Comparison of ENCODE assay signal across 22 mouse cellular contexts in genomic region chr1:84362709-84363617, GRCm38 (mm10). TPM values are rescaled to one million over a fixed set of nuclear protein-coding genes. Genes with fewer than 3 reads are reported as not detected.
A peak's percentile ranks its signal among the peaks of the same experiment; 100 is the strongest.
DNase-seq lines count a peak whose midpoint lies in the region; ATAC-seq and TF ChIP-seq lines count a peak whose summit lies in the region.
"Had no signal": no experiment of that assay in that cellular context is flagged by ENCODE, and none has a peak within 500 bp of the region (broad histone marks: within the 10 kb centered on the region; RNA-seq: fewer than 3 reads in every experiment).

No protein-coding gene starts in this region.

- TF ChIP-seq CTCF in small intestine, adult 2 months (IDR thresholded peaks at IDR 0.05; ENCODE audit: extremely low read depth, insufficient read length, insufficient replicate concordance, low read depth, low read length), result no peak

- H3K4me3 ChIP-seq in macrophage (ENCODE audit: inconsistent target), result peak overlapping the region; percentile 1; the same call in 1 of the 2 replicates
- no peak overlapping the region for H3K4me3 ChIP-seq in small intestine, adult 2 months (ENCODE audit: low read depth, low read length)
- H3K4me3 ChIP-seq: embryonic facial prominence, embryonic 12.5 days; erythroblast, embryonic 14.5 days; forebrain, embryonic 13.5 days; hindbrain, embryonic 12.5 days; limb, embryonic 15.5 days; midbrain, embryonic 12.5 days; neural tube, embryonic 15.5 days had no signal

- DNase-seq in lung, postnatal 36 days, result peak; percentile 27
- no peak for DNase-seq in lung, postnatal 14 days
- DNase-seq in adrenal gland, adult 8-10 months, result no peak
- DNase-seq in left cerebral cortex, adult 9 months (ENCODE audit: low spot score in 2 of 2), result no peak
- no peak for DNase-seq in gastrocnemius, postnatal 4 days (ENCODE audit: low spot score in 2 of 2)
- DNase-seq: cerebellum, adult 9-10 months; gastrocnemius, postnatal 10 days; layer of hippocampus, postnatal 36 days; lung, postnatal 4 days; thymus, postnatal 4 days had no signal

- peaks cover 26% of the 10 kb centered on the region; the same call in 1 of the 2 replicates for H3K4me1 ChIP-seq in small intestine, adult 2 months (ENCODE audit: control insufficient read depth, insufficient read depth, insufficient read length, low read length)
- H3K4me1 ChIP-seq: embryonic facial prominence, embryonic 12.5 days; forebrain, embryonic 13.5 days; limb, embryonic 15.5 days; midbrain, embryonic 12.5 days had no signal

- no peaks in the 10 kb centered on the region for H3K36me3 ChIP-seq in macrophage (ENCODE audit: inconsistent target)
- H3K36me3 ChIP-seq in small intestine, adult 2 months (ENCODE audit: control insufficient read depth, insufficient read depth, low read length), result no peaks in the 10 kb centered on the region
- H3K36me3 ChIP-seq: embryonic facial prominence, embryonic 12.5 days; hindbrain, embryonic 12.5 days; limb, embryonic 15.5 days; midbrain, embryonic 12.5 days; neural tube, embryonic 15.5 days had no signal

- TF ChIP-seq POLR2A in small intestine, adult 2 months (IDR thresholded peaks at IDR 0.05; ENCODE audit: low read depth, low read length), result no peak

- H3K27me3 ChIP-seq in small intestine, adult 2 months (ENCODE audit: control insufficient read depth, insufficient read depth, low read length), result no peaks in the 10 kb centered on the region
- H3K27me3 ChIP-seq: embryonic facial prominence, embryonic 12.5 days; forebrain, embryonic 13.5 days; hindbrain, embryonic 12.5 days; limb, embryonic 15.5 days; midbrain, embryonic 12.5 days; neural tube, embryonic 15.5 days had no signal

- peak; percentile 63 for ATAC-seq in common myeloid progenitor, adult 5-6 weeks (replicated peaks; ENCODE audit: low read depth, poor library complexity, severe bottlenecking)
- ATAC-seq: CD4-positive, CD25-positive, alpha-beta regulatory T cell, adult 4 months; forebrain, embryonic 13.5 days had no signal

- H3K79me2 ChIP-seq in macrophage (ENCODE audit: inconsistent target), result 0 out of 2 replicates have a peak, but pooled peaks cover 10% of the 10 kb centered on the region

- peak overlapping the region; percentile 99 for H3K27ac ChIP-seq in macrophage
- H3K27ac ChIP-seq in small intestine, adult 2 months (ENCODE audit: insufficient read depth, low read depth, low read length), result peak overlapping the region; percentile 77
- H3K27ac ChIP-seq: embryonic facial prominence, embryonic 12.5 days; forebrain, embryonic 13.5 days; hindbrain, embryonic 12.5 days; kidney, postnatal 0 days; limb, embryonic 15.5 days; midbrain, embryonic 12.5 days; neural tube, embryonic 15.5 days had no signal

- WGBS in macrophage (ENCODE audit: missing documents), result 17% methylated on average over 7 of the region's 7 CpGs
- WGBS in small intestine, adult 2 months, result 30% methylated on average over 7 of the region's 7 CpGs

RNA-seq across cellular contexts. Expression of gene Pid1, which starts 1.0 kb away (rescaled TPM):
- total RNA-seq in common myeloid progenitor, adult 5-6 weeks (2017), result 1.0 and 1.8 TPM in 2 replicates
- total RNA-seq in macrophage (2018; cell fraction: chromatin; rRNA removed), result 100 to 1,000 TPM; 298 to 910 (median 469) TPM
- 100 to 1,000 TPM in 15 of 26 experiments, 10 to 100 TPM in 11; 81.2 to 152 (median 112) TPM for total RNA-seq in macrophage (2018; cell fraction: cytosol; rRNA removed)
- 1,000 to 10,000 TPM in 1 of 26 experiments, 100 to 1,000 TPM in 25; 194 to 1,029 (median 383) TPM for total RNA-seq in macrophage (2018; cell fraction: nucleus; rRNA removed)
- polyA plus RNA-seq in macrophage (2018), result 107 to 216 TPM (median 113 TPM) in 3 replicates
- polyA plus RNA-seq in small intestine, adult 2 months (2012; rRNA removed), result 2.8 TPM in 2 replicates
- 10 to 100 TPM; 20.3 to 41.2 (median 29.3) TPM for total RNA-seq in adrenal gland, adult 8-10 months (2022)
- 10 to 100 TPM; 29.1 to 33.9 TPM for total RNA-seq in gastrocnemius, postnatal 4 days (2021)
